Mouse (Mus musculus) kidney, postnatal 4 days (tissue): ENCODE measurements around the gene Pan2.

Source experiments
- DNase-seq, 2 experiments: peaks; one replicate each; pipeline ENCODE4 v3.0.0; 2021; ENCODE audit warnings: mixed read lengths in 2 of 2

Pan2 gene

DNA sequence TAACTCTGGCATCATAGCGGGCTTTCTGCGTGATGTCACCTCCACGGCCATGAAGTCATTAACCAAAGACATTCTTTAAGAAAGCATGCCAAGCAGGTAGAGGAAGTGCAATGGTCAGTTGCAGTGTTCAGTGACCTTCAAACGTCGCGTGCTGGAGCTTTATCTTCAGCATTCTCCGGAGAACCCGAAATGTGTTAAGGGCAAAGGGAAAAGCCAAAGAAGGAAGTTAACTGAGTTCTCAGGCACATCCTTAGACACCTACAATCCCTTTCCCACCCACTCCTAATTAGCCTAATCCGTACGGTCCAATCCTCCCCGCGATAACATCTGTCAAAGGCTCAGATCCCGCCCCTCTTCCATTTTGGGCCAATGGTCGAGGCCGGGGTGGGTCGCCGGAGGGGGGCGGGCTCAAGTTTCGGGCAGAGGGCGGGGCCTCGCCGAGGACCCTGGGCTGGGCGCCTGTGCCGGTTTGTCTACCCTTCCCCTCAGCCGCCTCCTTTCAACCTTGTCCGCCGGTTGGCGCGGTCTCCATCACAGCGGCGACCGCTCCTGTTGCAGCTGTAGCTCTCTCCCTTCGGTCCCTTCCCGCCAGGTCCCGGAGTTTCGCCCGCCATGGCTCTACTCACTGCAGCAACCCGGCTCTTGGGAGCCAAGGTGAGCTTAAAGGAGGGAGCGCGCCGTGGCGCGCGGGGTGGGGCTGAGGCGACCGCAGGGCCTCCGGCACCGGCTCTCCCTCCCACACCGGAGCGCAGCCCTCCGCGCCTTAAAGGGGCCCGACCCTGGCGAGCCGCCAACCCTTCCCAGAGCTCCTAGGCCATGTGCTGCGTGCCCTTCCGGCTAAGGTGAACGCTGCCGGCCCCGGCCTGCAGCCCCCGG, 34.4 kb downstream of the Pan2 start, which contains the start of gene Cs:
TSS of gene Cs (plus strand) at position 429 of the 876 bp plus-strand sequence.
- peak; percentile 98 to 99 for DNase-seq

DNA sequence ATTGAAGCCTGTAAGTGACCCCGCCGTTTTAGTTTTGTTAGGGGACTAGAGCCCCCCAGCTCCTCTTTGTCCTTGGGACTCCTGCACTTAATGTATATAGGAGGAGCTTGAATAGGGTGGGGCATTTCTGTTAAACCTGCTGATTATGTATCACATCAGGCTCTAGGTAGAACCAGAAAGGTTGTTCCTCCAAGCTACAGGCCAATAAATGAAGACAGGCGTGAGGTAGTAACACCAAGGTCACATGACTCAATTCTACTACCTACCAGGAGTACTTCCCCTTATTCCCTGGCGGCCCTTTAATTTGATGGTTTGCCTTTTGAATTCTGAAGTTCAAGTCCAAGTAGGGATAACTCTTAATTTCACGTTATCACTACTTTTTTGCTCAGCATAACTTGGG, 35.3 kb downstream of the Pan2 start:
- no peak for DNase-seq

DNA sequence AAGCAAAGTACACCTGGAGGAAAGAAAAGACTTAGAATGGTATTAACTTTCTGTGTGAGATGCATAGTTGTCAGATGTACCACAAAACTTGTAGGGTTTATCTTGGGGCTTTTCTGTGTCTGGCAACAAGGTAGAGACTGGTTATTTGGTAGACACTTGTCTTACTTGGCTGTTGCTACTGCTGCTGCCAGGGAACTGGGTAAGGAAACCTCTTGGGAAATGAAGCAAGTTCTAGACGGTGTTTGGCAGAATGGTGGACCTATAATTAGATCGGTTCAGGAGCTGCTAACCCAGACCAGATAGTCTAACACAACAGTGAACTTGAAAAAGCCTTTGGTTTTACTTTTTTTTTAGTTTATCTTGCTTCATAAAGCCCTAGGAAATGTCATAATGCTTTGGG, 35.8 kb downstream of the Pan2 start:
- no peak for DNase-seq

DNA sequence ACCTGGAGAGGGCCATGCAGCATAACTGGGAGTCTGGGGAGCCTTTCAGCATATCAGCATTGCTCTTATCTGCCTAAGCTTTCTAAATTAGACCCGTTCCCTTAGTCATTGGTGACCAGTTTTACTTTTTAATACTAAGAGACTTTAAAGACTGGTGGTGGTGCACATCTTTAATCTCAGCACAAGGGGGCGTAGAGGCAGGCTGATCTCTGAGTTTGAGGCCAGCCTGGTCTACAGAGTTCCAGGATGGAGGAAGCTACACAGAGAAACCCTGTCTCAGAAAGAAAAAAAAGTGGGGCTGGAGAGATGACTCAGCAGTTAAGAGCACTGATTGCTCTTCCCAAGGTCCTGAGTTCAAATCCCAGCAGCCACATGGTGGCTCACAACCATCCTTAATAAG, 37.1 kb downstream of the Pan2 start:
- no peak for DNase-seq

DNA sequence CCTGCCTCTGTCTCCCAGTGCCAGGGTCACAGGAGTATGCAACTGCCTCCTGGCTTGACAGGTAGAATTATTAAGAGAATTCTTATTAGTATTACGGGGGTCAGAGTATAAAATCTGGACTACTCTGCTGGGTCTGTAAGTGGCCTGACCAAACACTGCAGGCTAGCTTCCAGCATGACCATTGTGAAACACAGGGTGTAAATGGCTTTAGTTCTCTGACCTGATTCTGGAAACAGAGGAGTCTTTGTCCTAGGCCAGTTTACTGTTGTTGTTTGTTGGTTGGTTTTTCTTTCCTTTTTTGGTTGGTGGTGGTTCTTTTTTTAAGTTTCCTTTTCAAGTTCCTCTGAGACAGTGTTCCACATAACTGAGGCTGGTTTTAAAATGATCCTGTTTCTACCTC, 40.3 kb downstream of the Pan2 start:
- DNase-seq, result no peak

DNA sequence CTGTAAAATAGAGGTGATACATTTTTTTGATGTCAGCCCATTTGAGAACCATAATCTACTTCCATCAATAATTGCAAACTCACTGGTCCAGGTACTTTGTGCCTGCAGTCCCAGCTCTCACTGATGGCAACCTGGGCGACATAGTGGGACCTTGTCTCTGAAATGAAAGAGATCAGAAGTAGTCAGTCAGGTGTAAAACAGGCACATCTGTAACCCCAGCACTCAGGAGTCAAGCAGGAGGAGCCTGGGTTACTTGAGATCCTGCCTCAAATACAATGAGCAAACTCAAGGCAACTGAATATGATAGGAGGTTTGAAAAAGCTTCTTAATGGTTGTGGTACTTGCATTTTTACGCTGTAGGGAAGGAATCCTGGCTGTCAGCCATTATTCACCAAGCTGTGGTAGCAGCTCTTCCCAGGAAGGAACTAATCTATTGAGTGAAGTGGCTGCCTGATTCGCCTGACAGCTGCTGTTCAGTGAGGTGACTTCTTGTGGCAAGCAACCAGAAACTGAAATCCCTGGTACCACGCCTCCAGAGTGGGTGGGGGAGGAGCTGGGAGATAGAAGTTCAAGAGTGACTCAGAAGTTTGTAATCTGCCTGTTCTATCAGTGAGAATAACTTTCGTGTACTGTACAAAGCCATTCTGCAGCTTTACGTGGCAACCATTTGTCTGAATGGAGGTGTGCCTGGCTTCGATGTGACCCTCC, 41.6 kb downstream of the Pan2 start:
- DNase-seq, result peak; percentile 71 to 78

DNA sequence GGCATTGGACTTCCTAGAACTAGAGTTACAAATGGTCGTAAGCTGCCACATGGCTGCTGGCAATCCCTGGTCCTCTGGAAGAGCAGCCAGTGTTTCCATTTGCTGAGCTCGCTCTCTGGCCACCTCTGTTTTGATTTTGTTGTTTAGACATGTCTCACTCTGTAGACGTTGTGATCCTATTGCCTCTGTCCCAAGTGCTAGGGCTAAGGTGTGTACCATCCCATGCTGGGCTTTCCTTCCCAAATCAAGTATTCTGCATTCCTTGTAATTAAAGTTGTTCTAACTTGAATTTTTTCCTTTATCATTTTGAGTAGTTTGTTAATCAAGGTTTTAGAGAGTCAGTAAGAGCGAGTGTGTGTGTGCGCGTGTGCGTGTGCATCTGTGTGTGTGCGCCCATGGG, 44.4 kb downstream of the Pan2 start:
- DNase-seq, result no peak

DNA sequence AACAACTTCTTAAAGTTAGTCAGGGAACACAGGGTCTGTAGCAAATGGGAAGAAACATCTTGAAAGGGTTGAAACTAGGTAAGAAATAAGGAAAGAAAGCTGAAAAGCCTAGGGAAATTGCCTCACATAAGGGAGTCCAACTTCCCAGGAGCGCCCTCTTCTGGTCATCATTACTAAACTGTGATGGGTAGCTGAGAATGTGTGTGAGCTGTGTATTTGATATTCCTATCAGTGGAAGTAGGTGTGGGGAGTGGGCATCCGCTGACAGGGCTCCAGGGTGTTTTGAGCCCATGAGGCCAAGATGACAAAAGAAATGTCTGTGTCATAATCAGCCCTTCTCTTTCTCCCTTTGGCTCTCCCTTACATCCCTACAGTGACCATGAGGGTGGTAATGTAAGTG, 55.7 kb downstream of the Pan2 start:
- peak; percentile 61 to 74 for DNase-seq

DNA sequence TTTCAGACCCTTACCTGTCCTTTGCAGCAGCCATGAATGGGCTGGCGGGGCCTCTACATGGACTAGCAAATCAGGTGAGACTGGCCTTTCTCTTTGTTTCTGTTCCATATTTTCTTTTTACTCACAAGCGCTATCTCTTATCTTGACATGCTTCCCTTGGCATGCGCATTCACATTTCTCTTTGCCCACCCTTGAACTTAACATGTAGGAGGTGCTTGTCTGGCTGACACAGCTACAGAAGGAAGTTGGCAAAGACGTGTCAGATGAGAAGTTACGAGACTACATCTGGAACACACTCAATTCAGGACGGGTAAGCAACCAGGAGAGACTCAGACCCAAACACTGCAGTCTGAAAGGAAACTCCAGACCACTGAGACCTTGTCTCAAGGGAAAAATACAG, 56.1 kb downstream of the Pan2 start:
- no peak for DNase-seq

DNA sequence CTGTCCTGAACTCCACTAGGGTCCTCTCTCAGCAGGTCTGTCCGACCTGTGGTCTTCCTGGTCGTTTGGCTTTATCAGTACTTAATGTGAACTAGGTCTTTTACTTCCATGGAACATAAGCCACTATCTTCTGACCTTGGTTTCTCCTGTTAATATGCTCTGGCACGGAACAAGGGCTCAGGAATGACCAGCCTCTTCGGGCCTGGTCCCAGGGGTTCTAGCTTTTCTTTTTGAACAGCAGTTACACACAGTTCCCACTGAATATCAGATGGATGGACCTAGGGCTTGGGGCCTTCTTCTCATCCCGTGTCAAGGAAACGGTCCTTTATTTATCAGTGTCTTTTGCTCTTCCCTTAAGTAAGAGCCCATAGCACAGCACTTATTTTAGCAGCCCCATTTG, 58.7 kb downstream of the Pan2 start:
- no peak for DNase-seq

DNA sequence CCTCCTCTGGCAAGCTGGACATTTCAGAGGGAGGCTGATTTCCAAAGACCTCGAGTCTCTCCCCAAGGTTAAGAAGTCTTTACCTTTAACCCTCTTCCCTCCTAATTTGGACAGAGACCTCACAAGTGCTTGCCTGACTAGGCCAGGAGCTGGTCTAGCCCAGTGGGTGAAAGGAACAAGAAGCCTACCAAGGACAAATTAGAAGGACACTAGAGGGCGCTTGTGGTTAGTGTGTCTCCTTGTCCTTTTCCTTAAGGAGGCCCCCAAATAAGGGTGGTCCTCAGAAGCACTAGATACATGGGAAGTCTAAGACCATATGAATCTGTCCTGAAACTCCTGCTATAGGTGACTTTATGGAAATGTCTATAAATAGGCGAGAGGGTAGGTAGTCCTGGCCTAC, 59.4 kb downstream of the Pan2 start:
- peak; percentile 20 to 44 for DNase-seq

DNA sequence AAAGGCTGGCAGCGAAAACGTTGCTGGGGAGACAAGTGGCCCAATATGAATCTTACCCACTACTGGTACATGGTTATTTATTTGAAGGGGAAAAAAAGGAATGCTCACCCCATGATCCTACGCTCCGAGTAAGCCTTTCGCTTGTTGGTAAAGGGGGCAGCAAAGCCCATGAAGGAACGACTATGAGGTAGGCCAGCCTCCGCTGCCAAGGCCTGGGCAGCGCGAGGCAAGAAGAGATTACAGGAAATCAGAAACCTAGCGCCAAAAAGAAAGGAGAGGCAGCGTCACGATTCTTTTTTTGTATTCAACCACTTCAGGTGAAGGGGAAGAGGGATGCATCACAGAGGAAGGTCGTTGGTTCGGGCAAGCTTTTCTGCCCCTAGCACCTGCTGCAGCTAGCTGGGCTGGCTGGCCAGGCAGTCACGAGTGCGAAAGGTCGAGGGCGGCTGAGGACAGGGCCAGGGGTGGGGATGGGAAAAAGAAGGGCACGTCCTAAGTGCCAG, 64.8 kb downstream of the Pan2 start:
- DNase-seq, result no peak

DNA sequence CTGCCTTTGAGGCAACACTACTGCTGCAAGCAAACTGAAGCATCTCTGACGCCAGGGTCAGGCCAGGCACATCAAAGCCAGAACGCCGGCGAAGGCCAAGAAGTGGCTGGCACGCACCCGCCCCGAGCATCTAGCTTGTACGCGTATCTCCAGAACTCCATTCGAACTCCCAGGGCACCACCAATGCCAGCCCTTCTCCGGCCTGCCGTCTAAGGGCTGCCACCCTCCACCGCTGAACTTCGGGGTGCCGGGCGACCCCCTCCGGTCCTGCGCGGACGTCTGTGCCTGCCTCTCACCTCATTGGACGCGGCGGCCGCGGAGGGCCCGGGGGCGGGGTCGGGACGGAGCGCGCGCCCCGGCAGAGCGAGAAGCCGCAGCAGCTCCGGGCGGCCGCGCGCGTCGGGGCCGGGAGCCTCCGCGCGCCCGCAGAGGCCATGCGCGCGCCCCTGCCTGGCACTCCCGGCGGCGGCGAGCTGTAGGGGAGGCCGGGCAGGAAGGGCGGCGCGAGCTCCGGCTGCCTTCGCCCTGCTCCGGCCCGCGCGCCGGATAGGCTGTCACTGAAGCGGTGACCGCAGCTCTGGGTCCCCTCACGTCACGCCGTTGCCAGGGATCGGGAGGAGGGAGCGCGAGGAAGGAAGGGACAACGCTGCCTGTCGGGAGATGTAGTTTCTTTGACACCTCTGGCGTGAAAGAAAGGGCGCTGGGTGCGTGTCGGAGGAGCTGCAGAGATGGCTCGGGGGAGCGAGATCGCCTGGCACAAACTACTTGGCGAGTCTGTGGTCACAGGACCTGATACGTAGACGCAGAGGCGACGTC, 65.5 kb downstream of the Pan2 start, which contains the start of gene Coq10a:
TSS of gene Coq10a (minus strand) at position 596 of the 816 bp plus-strand sequence.
- DNase-seq, result peak; percentile 91 to 94

DNA sequence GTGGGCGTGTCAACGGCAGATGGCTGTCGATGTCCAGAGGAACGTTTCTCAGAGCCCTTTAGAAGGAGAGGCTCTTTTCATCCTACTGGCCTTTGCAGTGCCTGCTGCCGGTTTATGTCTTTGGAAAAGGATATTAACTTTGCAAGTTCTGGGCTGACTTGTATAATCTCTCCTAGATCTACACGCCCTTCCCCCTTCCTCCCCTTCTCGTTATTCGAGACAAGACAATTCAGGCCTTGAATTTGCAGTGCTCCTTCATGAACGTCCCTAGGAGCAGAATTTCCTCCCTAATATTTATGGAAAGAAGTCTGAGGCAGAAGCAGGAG, 66.0 kb downstream of the Pan2 start:
- no peak for DNase-seq

DNA sequence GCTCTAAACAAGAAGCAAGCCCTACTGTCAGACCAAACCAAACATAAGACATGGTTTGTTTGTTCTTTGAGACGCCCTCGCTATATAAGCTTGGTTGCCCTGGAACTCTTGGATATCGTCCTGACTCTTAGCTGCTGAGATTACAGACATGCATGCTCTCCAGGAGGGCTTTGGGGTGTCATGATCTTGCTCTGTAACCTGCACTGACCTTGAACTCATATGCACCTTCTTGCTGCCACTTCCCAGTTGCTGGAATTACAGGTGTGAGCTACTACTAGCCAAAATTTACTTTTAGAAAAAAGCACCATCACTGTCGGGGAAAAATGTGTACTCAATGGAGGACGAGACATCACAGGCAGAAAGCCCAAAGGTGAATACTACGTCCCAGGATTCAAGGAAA, 66.5 kb downstream of the Pan2 start:
- no peak for DNase-seq

DNA sequence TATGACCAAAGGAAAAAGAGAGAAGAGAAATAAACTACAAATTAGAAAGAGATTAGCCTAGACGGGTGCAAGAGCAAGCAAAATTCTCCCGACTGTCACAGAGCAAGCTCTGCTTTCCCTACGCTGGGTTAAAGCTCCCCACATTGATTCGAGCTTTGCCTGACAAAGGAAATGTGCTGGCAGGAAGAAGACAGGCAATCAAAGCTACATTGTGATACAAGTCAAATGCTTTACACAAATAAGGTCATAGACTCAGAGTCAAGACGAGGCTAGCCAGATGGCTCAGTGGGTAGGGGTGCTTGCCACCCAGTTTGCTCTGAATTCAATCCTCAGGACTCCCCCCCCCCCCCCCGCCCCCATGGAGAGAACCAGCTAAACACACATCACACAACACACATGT, 66.9 kb downstream of the Pan2 start:
- DNase-seq, result no peak

DNA sequence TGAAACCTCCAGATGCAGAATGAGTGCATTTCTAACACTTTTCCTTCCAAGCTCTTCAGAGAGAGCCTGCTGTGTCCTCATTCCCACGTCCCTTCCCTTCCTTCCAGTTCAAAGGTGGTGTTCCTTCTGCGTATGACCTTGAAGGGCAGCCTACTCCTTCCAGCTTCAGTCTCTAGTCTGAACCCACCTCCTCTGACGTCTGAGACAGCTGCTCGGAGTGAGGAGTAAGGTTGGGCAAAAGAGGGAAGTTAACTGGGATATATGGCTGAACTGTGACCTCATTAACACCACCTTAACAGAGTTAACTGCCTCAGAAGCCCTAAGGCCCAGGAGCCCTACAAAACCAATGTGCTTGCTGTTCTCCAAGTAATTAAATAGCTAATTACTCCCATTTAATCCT, 67.5 kb downstream of the Pan2 start:
- DNase-seq, result no peak
